Mouse (Mus musculus): ENCODE results near the gene C87436.

DNA sequence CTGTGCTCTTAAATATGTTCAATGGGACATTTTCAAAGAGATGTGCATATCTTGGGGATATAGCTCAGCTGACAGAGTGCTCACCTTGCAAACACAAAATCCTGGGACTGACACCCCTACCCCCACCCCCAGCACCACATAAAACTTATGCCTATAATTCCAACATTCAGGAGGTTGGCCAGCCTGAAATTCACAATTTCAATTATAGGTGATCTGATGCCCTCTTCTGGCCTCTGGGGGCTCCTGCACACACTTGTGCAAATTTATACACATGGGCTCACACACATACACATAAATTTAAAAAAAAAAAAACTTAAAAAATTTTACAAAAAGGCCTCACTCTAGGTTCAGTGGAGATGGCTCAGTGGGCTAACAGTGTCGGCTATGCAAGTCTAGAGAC lies 45.0 kb upstream of the C87436 start:
- TF ChIP-seq CTCF (IDR thresholded peaks at IDR 0.05; ENCODE audit: insufficient read depth, low read depth, low read length) (no peak), POLR2A (IDR thresholded peaks at IDR 0.05; ENCODE audit: insufficient read depth, low read depth, low read length) (no peak)
